Mouse (Mus musculus) midbrain, embryonic 14.5 days (tissue): ENCODE results near the gene Fibin. TPM values are rescaled to one million over a fixed set of nuclear protein-coding genes. Genes with fewer than 3 reads are reported as not detected.

Source experiments
- ATAC-seq: fragments of 200-750 bp; cut with Nextera tagmentation; 2 replicates; pipeline ENCODE4 v1.8.0; 2017; ENCODE audit warnings: moderate number of reproducible peaks, moderate library complexity; ENCODE audit not compliant: low FRiP score, low TSS enrichment
- DNase-seq: peaks from one replicate; pipeline ENCODE4 v3.0.0-alpha.2; 2015
- H3K27ac ChIP-seq: fragments of 300-500 bp; sonication (generic); replicated peaks from 2 replicates; pipeline ENCODE4 v1.5.1; 2014; ENCODE audit warnings: mild to moderate bottlenecking, low read depth, low read length, moderate library complexity
- H3K27me3 ChIP-seq: fragments of 300-500 bp; sonication (generic); 2 replicates; pipeline ENCODE4 v1.6.1; 2014; ENCODE audit warnings: low read length, control low read depth, mixed read lengths; ENCODE audit not compliant: control insufficient read depth, insufficient read depth
- H3K36me3 ChIP-seq: fragments of 300-500 bp; sonication (generic); 2 replicates; pipeline ENCODE4 v1.6.1; 2014; ENCODE audit warnings: low read length, control low read depth; ENCODE audit not compliant: control insufficient read depth, insufficient read depth
- H3K4me1 ChIP-seq: fragments of 300-500 bp; sonication (generic); 2 replicates; pipeline ENCODE4 v1.6.1; 2014; ENCODE audit warnings: mild to moderate bottlenecking, antibody characterized with exemption, low read length, control low read depth; ENCODE audit not compliant: control insufficient read depth, insufficient read depth
- H3K4me2 ChIP-seq: fragments of 300-500 bp; sonication (generic); 2 replicates; pipeline ENCODE4 v1.6.1; 2014; ENCODE audit warnings: mild to moderate bottlenecking, low read length, moderate library complexity
- H3K4me3 ChIP-seq: fragments of 300-500 bp; sonication (generic); replicated peaks from 2 replicates; pipeline ENCODE4 v1.5.1; 2014; ENCODE audit warnings: low read depth, low read length
- H3K9ac ChIP-seq: fragments of 300-500 bp; sonication (generic); replicated peaks from 2 replicates; pipeline ENCODE4 v1.6.1; 2014; ENCODE audit warnings: mild to moderate bottlenecking, low read length, moderate library complexity
- H3K9me3 ChIP-seq: fragments of 300-500 bp; sonication (generic); 2 replicates; pipeline ENCODE4 v1.6.1; 2016; ENCODE audit warnings: low read length, control low read depth, mixed read lengths; ENCODE audit not compliant: control insufficient read depth
- WGBS: fragments of 180-500 bp; shearing (Covaris S2); extraction: QIAGEN DNeasy Blood & Tissue Kit; methylation state at CpG from one replicate; pipeline ENCODE4 v1.1.7; 2014; 5-methylcytosine and 5-hydroxymethylcytosine counted together
- polyA plus RNA-seq: library from polyadenylated mRNA; unstranded; fragments of >200 nt; fragmentation: Nextera tagmentation; extraction: Ambion mirVana; gene quantifications from 2 replicates; pipeline ENCODE4 v1.2.1, GENCODE M21; 2014

Fibin gene
- polyA plus RNA-seq, result 1.5 and 2.4 TPM in 2 replicates

DNA sequence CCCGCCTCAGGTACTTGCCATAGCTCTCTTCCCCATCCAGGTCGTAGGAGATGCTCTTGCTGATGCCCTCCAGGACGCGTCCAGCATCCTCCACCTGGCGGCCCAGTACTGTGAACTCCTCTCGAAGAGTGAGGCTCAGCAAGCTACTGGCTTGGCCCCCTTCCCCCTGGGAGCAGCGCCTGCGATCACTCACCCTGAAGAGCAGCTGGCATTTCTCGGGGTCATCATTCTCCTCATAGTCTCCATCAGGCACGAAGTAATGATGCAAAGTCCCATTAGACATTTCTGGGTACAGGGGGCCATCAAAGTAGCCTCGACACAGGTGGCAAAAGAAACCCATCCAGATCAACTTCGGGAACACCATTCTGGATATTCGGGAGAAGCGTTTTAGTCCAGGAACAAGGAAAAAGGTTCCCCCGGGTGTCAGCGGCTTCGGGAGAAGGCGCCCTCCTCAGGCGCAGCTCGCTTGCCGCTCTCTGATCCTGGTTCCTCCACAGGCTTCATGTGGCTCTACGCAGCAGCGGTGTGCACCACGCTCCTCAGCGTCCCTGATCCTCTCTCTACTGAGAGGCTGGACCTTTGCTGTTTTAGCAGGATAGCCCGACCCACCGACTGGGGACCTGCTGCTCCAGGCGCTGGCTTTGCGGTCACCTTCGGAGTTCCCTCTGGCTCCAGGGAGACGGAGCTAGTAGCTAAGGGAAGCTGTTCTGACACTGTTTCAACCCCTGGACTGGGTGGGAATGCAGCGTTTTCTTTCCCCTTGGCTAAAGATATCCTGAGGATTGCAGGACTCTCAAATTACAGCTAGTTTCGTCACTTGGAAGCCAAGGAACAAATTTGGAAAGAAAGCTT, at the start of gene Fibin:
Fibin (minus strand) TSS at position 752 of the 852 bp plus-strand sequence.
- Histone ChIP-seq H3K4me3 (peak within 1 kb of the TSS; percentile 40), H3K4me2 (peak within 1 kb of the TSS; percentile 88), H3K9ac (peak within 1 kb of the TSS; percentile 59), H3K27me3 (no peaks in the 10 kb centered on the region), H3K36me3 (no peaks in the 10 kb centered on the region), H3K9me3 (no peaks in the 10 kb centered on the region), H3K4me1 (0 out of 2 replicates have a peak, but pooled peaks cover 6% of the 10 kb centered on the region), H3K27ac (no peak within 1 kb of the TSS)
- DNase-seq (peak; percentile 74), ATAC-seq (peak; percentile 81)
- WGBS, result 2% methylated on average over 33 of the region's 33 CpGs

GRCm38 (mm10) chr2:110411428-110411827, 48.4 kb upstream of the Fibin start:
- no peak for DNase-seq
- H3K9ac ChIP-seq, result no peak overlapping the region
- H3K4me1 ChIP-seq, result no peaks in the 10 kb centered on the region
- no peak overlapping the region for H3K27ac ChIP-seq
- H3K9me3 ChIP-seq, result no peaks in the 10 kb centered on the region
- H3K4me3 ChIP-seq, result no peak overlapping the region
- H3K36me3 ChIP-seq, result no peaks in the 10 kb centered on the region
- H3K27me3 ChIP-seq, result no peaks in the 10 kb centered on the region
- ATAC-seq, result no peak
- 94% methylated on average over 3 of the region's 3 CpGs for WGBS
- H3K4me2 ChIP-seq, result no peak overlapping the region

DNA sequence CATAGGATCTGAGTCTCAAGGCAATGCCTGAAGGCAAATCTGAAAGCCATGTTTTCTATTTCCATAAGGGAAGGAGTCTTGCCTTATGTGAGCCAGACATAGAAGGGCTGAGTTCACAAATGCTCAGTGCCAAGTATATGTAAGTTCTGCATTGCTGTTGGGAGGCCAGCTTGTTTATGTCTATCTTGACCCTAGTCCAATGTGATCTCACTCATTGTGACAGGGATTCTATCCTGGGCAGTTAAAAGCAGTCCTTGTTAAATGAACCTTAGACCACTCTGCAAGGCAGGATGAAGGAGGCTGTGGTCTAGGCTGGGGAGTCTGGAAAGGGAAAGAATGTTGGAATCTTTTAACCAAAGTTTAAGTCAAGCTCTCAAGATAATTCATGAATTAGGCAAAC, 45.8 kb upstream of the Fibin start:
- DNase-seq (no peak), ATAC-seq (no peak)
- Histone ChIP-seq H3K4me2 (no peak overlapping the region), H3K9ac (no peak overlapping the region), H3K4me3 (no peak overlapping the region), H3K4me1 (no peaks in the 10 kb centered on the region), H3K36me3 (no peaks in the 10 kb centered on the region), H3K9me3 (no peaks in the 10 kb centered on the region), H3K27me3 (no peaks in the 10 kb centered on the region), H3K27ac (no peak overlapping the region)

- Histone ChIP-seq H3K27ac (no peak overlapping the region), H3K27me3 (no peaks in the 10 kb centered on the region), H3K4me3 (no peak overlapping the region), H3K9me3 (no peaks in the 10 kb centered on the region), H3K4me1 (no peaks in the 10 kb centered on the region), H3K36me3 (no peaks in the 10 kb centered on the region), H3K4me2 (no peak overlapping the region), H3K9ac (no peak overlapping the region)
- ATAC-seq (no peak), DNase-seq (no peak)
- WGBS, result 89% methylated on average over 4 of the region's 4 CpGs
Observed at GRCm38 (mm10) chr2:110392714-110393336, 29.8 kb upstream of the Fibin start.

DNA sequence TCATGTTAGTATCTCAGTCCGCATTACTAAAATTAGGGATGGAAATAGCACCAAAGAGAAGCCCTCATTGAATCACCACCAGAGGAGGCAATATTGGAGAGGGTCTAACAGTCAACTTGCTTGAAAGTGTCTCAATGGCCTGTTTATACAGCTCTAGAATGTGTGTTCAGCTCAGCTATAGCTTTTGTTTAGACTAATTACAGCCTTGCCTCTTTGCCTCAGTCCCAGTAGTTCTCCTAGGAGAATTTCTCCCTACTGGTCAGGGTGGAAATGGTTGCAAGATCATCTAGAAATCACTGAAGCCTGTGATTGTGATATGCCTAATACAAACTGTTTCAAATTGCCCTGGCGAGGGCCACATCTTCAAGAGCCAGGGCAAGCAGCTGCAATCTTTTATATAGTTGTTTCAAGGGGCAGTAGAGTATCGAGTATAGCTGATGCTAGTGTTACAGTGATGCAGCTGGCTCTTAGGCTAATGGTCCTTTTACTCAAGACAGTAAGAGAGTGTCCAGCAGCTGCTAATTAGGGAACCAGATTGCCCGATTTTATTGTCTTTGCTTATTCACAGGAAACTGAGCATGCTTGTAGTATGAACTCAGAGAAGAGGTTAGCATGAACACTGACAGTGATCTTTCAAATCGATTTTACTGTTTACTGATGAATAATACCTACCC, 27.9 kb upstream of the Fibin start:
- no peaks in the 10 kb centered on the region for H3K9me3 ChIP-seq
- DNase-seq (no peak), ATAC-seq (no peak)
- no peaks in the 10 kb centered on the region for H3K4me1 ChIP-seq
- 81% methylated on average over 5 of the region's 5 CpGs for WGBS
- H3K4me3 ChIP-seq, result no peak overlapping the region
- no peaks in the 10 kb centered on the region for H3K36me3 ChIP-seq
- no peak overlapping the region for H3K4me2 ChIP-seq
- H3K27me3 ChIP-seq, result no peaks in the 10 kb centered on the region
- H3K9ac ChIP-seq, result no peak overlapping the region
- no peak overlapping the region for H3K27ac ChIP-seq

- no peak for ATAC-seq
- DNase-seq, result no peak
- H3K27ac ChIP-seq, result no peak overlapping the region
- H3K9me3 ChIP-seq, result no peaks in the 10 kb centered on the region
- no peak overlapping the region for H3K4me3 ChIP-seq
- 87% methylated on average over 2 of the region's 2 CpGs for WGBS
- H3K36me3 ChIP-seq, result no peaks in the 10 kb centered on the region
- H3K27me3 ChIP-seq, result no peaks in the 10 kb centered on the region
- no peak overlapping the region for H3K4me2 ChIP-seq
- H3K4me1 ChIP-seq, result no peaks in the 10 kb centered on the region
- no peak overlapping the region for H3K9ac ChIP-seq
Observed at GRCm38 (mm10) chr2:110379811-110380210, 16.8 kb upstream of the Fibin start.

GRCm38 (mm10) chr2:110376660-110377059, 13.7 kb upstream of the Fibin start:
- Histone ChIP-seq H3K4me3 (no peak overlapping the region), H3K4me2 (no peak overlapping the region), H3K27ac (no peak overlapping the region), H3K27me3 (no peaks in the 10 kb centered on the region), H3K9me3 (no peaks in the 10 kb centered on the region), H3K36me3 (no peaks in the 10 kb centered on the region), H3K9ac (no peak overlapping the region), H3K4me1 (no peaks in the 10 kb centered on the region)
- no peak for ATAC-seq
- no peak for DNase-seq
- WGBS, result 94% methylated on average over 1 of the region's 1 CpGs

GRCm38 (mm10) chr2:110375475-110375874, 12.5 kb upstream of the Fibin start:
- H3K4me1 ChIP-seq, result no peaks in the 10 kb centered on the region
- 92% methylated on average over 1 of the region's 1 CpGs for WGBS
- no peak overlapping the region for H3K4me2 ChIP-seq
- no peak for ATAC-seq
- H3K9ac ChIP-seq, result no peak overlapping the region
- H3K27me3 ChIP-seq, result no peaks in the 10 kb centered on the region
- no peak for DNase-seq
- no peaks in the 10 kb centered on the region for H3K36me3 ChIP-seq
- no peak overlapping the region for H3K27ac ChIP-seq
- no peak overlapping the region for H3K4me3 ChIP-seq
- H3K9me3 ChIP-seq, result no peaks in the 10 kb centered on the region
